Mouse (Mus musculus) C2C12 (cell line): ENCODE measurements at regions not wholly inside any gene's neighbourhood (a gene's known extent, or its start where the extent isn't known, plus 50 kb on each side); places are given as distances from the start of the nearest gene placed in this dataset.

Source experiments
- H3K27me3 ChIP-seq: one replicate; pipeline ENCODE4 v1.6.1; 2011; ENCODE audit not compliant: control insufficient read depth, insufficient read depth, insufficient read length
- H3K36me3 ChIP-seq: one replicate; pipeline ENCODE4 v1.6.1; 2011; ENCODE audit not compliant: control insufficient read depth, insufficient read depth
- H3K4me3 ChIP-seq: one replicate; pipeline ENCODE4 v1.5.1; 2011; ENCODE audit warnings: mild to moderate bottlenecking, control low read depth; ENCODE audit not compliant: poor library complexity, insufficient read depth, severe bottlenecking
- H3K79me2 ChIP-seq: one replicate; pipeline ENCODE4 v1.6.1; 2011; ENCODE audit not compliant: control insufficient read depth, insufficient read depth
- H3K79me3 ChIP-seq: one replicate; pipeline ENCODE4 v1.6.1; 2011; ENCODE audit warnings: low read depth, control low read depth
- H3ac ChIP-seq: one replicate; pipeline ENCODE3; 2011; ENCODE audit warnings: low read depth; ENCODE audit not compliant: control insufficient read depth, insufficient read length
- CEBPB ChIP-seq: IDR thresholded peaks from one replicate; pipeline ENCODE4 v1.6.1; 2011; ENCODE audit warnings: low read depth, mild to moderate bottlenecking, control low read depth, moderate library complexity
- CTCF ChIP-seq: IDR thresholded peaks from one replicate; pipeline ENCODE4 v1.5.1; 2011; ENCODE audit not compliant: control insufficient read depth, insufficient read depth, insufficient read length
- FOSL1 ChIP-seq: IDR thresholded peaks from one replicate; pipeline ENCODE4 v1.8.0; 2011; ENCODE audit warnings: mild to moderate bottlenecking, low read length; ENCODE audit not compliant: poor library complexity, insufficient read depth, severe bottlenecking
- MAX ChIP-seq: IDR thresholded peaks from one replicate; pipeline ENCODE4 v1.6.1; 2011; ENCODE audit warnings: mild to moderate bottlenecking, control low read depth
- MYOD1 ChIP-seq: IDR thresholded peaks from one replicate; pipeline ENCODE4 v1.6.1; 2011; ENCODE audit warnings: low read depth; ENCODE audit not compliant: control insufficient read depth, insufficient read length
- MYOG ChIP-seq: IDR thresholded peaks from one replicate; pipeline ENCODE4 v1.6.1; 2011; ENCODE audit not compliant: control insufficient read depth, insufficient read length; ENCODE audit errors: extremely low read depth
- USF1 ChIP-seq: IDR thresholded peaks from one replicate; pipeline ENCODE4 v1.6.1; 2011; ENCODE audit warnings: low read depth, mild to moderate bottlenecking, control low read depth, moderate library complexity

DNA sequence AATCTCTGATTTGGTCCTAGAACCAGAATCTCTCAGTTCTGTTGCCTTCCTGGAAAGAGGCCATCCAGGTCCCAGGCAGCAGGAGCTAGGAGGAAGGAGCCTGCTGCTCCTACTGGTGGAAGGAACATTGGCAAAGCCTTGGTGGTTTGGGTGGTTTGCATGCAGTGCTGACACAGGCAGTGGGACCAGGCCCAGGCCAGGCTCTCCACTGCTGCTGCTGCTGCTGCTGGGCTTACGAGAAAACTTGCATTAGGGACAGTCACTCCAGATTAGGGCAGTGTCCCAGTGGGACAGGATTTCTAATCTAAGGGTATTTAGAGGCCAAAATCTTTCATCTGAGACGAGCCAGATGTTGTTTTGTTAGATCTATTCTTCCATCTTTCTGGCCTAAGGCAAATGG, 172.1 kb upstream of the Bmper start:
- Histone ChIP-seq H3K27me3 (no peaks in the 10 kb centered on the region), H3ac (no peak overlapping the region), H3K79me3 (no peaks in the 10 kb centered on the region), H3K36me3 (no peaks in the 10 kb centered on the region), H3K4me3 (no peak overlapping the region), H3K79me2 (no peaks in the 10 kb centered on the region)
- TF ChIP-seq MAX = no peak
- TF ChIP-seq MYOG = no peak
- no peak for TF ChIP-seq CTCF
- TF ChIP-seq USF1 = no peak
- no peak for TF ChIP-seq FOSL1
- no peak for TF ChIP-seq CEBPB
- TF ChIP-seq MYOD1 = no peak

DNA sequence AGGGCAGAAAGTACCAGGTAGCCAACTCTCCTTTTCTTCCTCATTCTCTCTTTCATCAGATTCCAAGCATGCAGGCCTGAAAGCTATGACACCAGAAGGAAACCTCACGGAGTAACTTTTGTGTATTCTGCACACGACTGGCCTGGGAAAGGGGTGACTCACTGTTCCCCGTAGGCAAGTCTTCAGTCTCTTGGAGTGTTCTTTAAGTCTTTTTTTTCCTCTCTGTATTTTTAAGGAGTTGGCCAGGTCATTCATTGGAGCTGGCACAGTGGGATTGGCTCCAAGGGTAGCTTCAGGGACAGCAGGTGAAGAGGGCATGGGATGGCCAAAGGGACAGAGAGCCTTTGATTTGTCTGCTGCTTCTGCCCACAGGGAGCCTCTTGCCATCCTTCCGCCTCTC, 163.3 kb upstream of the Bmper start:
- Histone ChIP-seq H3ac (no peak overlapping the region), H3K4me3 (no peak overlapping the region), H3K79me2 (no peaks in the 10 kb centered on the region), H3K79me3 (no peaks in the 10 kb centered on the region), H3K27me3 (no peaks in the 10 kb centered on the region), H3K36me3 (no peaks in the 10 kb centered on the region)
- TF ChIP-seq CEBPB = no peak
- no peak for TF ChIP-seq CTCF
- TF ChIP-seq MYOD1 = no peak

DNA sequence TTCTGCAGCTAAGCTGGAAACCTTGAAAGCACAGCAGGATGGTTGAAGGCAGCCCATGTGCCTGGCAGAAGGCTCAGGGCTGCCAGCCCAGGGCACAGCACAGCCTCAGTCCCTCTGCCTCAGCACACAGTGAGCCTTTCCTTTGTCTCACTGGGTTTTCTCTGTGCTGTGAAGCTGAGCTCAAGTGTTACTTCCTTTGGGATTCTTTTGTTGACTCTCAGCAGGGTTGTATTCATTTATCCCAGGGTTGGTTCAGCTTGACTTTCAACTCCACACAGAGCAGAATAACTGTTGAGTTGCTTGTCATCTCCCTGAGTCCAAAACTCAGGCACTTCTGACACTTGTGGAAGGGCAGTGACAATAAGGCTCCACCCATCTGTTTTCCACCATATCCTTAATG, 162.3 kb upstream of the Bmper start:
- Histone ChIP-seq H3ac (no peak overlapping the region), H3K27me3 (no peaks in the 10 kb centered on the region)
- TF ChIP-seq MYOD1 (no peak), CEBPB (no peak), FOSL1 (no peak), MAX (no peak), USF1 (no peak), MYOG (no peak), CTCF (no peak)

DNA sequence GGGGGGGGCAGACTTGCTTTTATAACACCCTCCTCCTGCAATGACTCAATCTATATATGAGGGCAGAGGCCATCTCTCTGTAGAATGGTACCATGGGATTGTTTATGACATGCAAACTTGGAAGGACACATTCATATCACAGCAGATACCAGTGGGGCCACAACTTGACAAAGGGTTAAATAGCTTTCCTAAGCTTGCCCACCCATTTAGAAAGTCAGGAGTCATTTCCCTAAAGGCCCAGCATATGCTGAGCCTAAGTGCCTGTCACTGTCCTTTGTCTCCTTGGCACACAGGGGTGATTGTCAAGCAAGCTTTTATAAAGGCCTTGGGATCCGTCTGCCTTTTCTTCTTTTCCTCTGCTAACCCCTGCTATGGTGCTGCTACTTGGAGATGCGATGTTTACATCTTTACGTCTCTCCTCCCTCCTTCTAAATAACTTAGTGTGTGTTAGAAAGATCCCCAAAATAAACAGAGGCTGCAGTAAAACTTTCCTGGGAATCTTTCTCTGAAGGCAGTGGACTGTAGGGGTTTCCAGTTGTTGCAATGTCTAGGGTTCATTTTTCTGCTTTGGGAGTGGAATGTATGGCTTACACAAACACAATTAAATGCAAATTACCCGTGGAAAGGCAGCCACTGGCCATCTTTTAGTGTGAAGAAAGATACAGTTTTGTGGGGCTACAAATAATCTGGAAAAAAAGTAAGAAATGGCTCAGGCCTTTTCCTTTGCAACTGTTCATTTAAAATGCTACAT, 161.5 kb upstream of the Bmper start:
- Histone ChIP-seq H3K79me3 (no peaks in the 10 kb centered on the region), H3K36me3 (no peaks in the 10 kb centered on the region), H3ac (no peak overlapping the region), H3K4me3 (no peak overlapping the region), H3K79me2 (no peaks in the 10 kb centered on the region), H3K27me3 (no peaks in the 10 kb centered on the region)
- no peak for TF ChIP-seq USF1
- no peak for TF ChIP-seq MYOG
- no peak for TF ChIP-seq FOSL1
- no peak for TF ChIP-seq MYOD1
- TF ChIP-seq CEBPB = no peak
- no peak for TF ChIP-seq MAX
- TF ChIP-seq CTCF = no peak

More for the DNA sequence above, 162.3 kb upstream of the Bmper start:
- Histone ChIP-seq H3K79me2 (no peaks in the 10 kb centered on the region), H3K79me3 (no peaks in the 10 kb centered on the region), H3K4me3 (no peak overlapping the region), H3K36me3 (no peaks in the 10 kb centered on the region)

DNA sequence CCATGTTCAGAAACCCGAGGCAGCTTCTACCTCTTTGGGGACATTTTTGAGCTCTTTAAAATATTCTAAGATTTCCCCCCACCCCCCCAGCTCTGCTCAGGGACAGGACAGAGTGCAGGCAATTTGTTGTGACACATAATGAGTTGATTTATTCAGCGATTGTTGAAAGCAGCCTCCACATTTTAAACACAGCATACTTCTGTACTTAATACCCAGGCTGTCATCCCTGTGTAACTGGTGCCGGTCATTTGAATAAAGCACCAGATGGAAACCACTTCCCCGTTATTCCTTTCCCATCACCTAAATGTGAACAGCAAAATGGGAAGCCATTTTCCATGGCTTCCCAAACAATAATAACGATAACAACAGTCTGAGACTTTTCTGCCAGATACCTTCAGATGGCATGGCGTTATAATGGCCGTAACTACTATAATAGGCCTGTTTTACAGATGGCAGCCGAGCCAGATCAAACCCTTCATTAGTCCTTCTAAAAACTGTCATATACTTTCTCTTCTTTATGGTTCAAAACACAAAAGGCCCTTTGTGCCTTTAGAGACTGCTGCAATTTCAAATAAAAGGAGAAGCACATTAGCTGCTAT, 160.7 kb upstream of the Bmper start:
- no peaks in the 10 kb centered on the region for H3K79me2 ChIP-seq
- H3ac ChIP-seq = no peak overlapping the region
- H3K4me3 ChIP-seq = no peak overlapping the region
- H3K36me3 ChIP-seq = no peaks in the 10 kb centered on the region
- no peak for TF ChIP-seq MYOD1
- no peak for TF ChIP-seq USF1
- no peak for TF ChIP-seq MAX
- TF ChIP-seq FOSL1 = no peak
- no peak for TF ChIP-seq CEBPB
- TF ChIP-seq CTCF = no peak
- no peak for TF ChIP-seq MYOG
- H3K27me3 ChIP-seq = no peaks in the 10 kb centered on the region
- no peaks in the 10 kb centered on the region for H3K79me3 ChIP-seq

DNA sequence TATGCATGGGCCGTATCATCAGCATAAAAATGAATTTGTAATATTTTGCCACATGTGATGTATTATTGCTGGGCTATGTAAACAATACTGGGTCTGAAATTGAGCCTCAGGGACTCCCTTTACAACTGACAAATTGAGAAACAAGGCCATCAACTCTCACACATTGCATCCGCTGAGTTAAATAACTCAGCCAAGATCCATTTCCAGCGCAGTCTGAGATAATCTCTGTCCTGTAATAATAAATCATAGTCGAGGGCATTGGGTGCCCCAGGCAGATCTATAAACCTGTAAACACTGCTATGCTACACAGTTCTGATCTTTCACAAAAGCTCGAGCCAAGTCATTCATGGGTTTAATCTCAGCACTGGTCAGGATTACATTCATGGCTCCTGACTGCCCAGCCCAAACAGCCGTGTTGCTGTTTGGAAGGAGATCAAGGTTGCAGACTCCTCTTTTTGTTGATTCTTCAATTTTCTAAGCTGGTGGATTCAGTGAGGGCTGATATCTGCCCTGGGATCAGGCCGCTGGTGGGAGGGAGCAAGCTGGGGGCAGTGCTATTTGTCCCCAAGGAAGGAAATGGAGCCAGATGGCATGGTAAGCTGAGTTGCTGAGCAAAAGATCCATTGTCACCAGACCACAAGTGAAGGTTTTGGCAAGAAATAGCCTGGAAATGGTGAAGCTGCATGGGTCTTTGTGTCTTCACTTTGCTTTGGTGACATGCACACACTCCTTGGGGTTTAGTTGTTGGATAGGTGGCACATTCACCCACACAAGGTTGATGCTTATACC, 160.0 kb upstream of the Bmper start:
- no peak overlapping the region for H3K4me3 ChIP-seq
- no peaks in the 10 kb centered on the region for H3K79me2 ChIP-seq
- no peaks in the 10 kb centered on the region for H3K27me3 ChIP-seq
- H3ac ChIP-seq = no peak overlapping the region
- no peaks in the 10 kb centered on the region for H3K36me3 ChIP-seq
- TF ChIP-seq USF1 (no peak), MYOD1 (no peak), MAX (no peak), CTCF (no peak), MYOG (no peak)
- H3K79me3 ChIP-seq = no peaks in the 10 kb centered on the region
